Mouse (Mus musculus) E14TG2a.4 (cell line): Measurements from ENCODE around the gene Tspan9.

Source experiments
- CTCF ChIP-seq: conservative IDR thresholded peaks from 2 replicates; pipeline ENCODE4 v1.5.1; 2014; ENCODE audit warnings: low read length
- NANOG ChIP-seq: IDR thresholded peaks from 2 replicates; pipeline ENCODE4 v1.6.1; 2014; ENCODE audit warnings: borderline replicate concordance, low read length, mixed read lengths
- POU5F1 ChIP-seq: IDR thresholded peaks from 2 replicates; pipeline ENCODE4 v1.6.1; 2014; ENCODE audit warnings: low read length, borderline replicate concordance

- TF ChIP-seq CTCF (no peak), NANOG (no peak), POU5F1 (no peak)
Measured at GRCm38 (mm10) chr6:128000777-128001176, 142.6 kb downstream of the Tspan9 start.
